Mouse (Mus musculus): ENCODE measurements around the gene Stoml3.
A peak's percentile ranks its signal among the peaks of the same experiment; 100 is the strongest.

Gene Stoml3

GRCm38 (mm10) chr3:53488353-53488752 is at the start of gene Stoml3:
Stoml3 (plus strand) TSS chr3:53488653.
- DNase-seq (ENCODE audit: low read depth, low spot score): no peak

DNA sequence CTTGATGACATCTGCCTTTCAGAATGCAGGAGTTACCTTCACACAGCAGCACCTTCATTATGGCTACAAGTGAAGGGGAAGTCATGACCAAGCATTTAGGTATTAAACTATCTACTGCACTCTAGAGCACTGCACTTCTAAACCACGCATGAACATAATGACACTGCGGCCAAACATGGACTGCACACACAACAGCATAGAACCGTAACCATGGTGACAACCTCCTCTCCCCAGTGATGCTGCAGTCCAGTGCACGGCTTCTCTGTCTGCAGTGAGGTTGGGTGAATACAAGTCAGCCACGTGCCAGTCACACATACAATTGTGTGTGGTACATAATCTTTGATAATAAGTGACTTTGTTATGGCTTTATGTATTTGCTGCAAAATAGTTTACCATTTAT is 42.9 kb upstream of the Stoml3 start:
- DNase-seq (ENCODE audit: low read depth, low spot score): no peak

DNA sequence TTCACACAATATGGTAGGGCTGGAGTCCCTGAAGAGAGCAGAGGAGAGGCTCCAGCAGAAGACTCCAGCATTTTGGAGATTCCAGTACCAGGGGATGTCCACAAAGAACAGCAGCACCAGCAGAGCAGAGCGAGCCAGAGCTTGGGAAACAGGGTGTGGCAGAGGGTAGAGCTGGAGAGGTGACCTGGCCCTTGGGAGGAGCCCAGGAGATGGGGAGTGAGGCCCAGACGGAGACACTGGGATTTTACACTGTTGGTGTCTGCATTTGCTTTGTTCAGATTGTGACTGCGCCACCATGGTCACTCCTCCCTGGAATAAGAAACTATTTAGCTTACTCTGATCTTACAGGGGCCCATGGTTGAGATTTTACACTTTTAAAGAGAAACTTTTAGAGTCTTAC is 41.7 kb upstream of the Stoml3 start:
- no peak for DNase-seq (ENCODE audit: low read depth, low spot score)

DNA sequence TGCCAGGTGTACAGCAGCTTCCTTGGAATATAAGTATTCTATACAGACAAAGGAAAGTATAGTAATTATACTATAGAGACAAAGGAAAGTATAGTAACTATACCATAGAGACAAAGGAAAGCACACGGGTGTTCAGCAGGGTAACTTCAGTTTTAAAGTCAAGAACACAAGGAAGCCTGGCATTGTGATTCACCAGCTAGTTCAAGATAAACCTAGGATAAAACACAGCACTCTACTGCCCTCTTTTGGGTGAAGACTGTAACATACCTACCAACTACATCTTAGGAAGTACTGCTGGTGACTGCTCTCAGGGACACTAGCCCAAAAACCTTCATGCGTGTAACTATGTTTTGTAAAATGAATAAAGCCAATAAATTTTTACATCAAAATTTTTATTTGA is 40.2 kb upstream of the Stoml3 start:
- peak; percentile 68 for DNase-seq (ENCODE audit: low read depth, low spot score)

GRCm38 (mm10) chr3:53450666-53451065 is 37.8 kb upstream of the Stoml3 start:
- DNase-seq (ENCODE audit: low read depth, low spot score): no peak

GRCm38 (mm10) chr3:53452351-53452750 is 36.1 kb upstream of the Stoml3 start:
- DNase-seq (ENCODE audit: low read depth, low spot score): no peak

- no peak for DNase-seq (ENCODE audit: low read depth, low spot score)
Observed at GRCm38 (mm10) chr3:53453346-53453745, 35.1 kb upstream of the Stoml3 start.

GRCm38 (mm10) chr3:53454005-53454404 is 34.4 kb upstream of the Stoml3 start:
- DNase-seq (ENCODE audit: low read depth, low spot score): no peak

DNA sequence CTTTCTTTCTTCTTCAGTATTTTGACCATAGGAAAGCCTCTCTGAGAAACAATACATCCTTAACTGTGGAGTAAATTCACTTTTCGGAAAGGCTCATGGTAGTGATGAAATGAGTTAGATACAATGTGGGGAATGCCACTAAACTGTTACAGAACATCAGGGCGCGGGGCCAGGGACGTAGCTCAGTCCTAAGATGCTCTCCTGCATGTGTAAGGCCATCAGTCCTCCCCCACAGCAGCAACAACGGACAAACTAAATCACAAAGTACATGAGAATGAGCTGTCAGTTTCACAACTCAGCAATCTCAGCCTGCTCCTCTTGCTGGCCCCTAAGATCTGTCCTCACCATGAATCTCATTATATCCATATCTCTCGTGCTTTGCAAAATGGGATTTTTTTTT is 33.9 kb upstream of the Stoml3 start:
- DNase-seq (ENCODE audit: low read depth, low spot score): no peak

- no peak for DNase-seq (ENCODE audit: low read depth, low spot score)
Observed at GRCm38 (mm10) chr3:53454984-53455383, 33.5 kb upstream of the Stoml3 start.

- no peak for DNase-seq (ENCODE audit: low read depth, low spot score)
Observed at GRCm38 (mm10) chr3:53457750-53458149, 30.7 kb upstream of the Stoml3 start.

DNA sequence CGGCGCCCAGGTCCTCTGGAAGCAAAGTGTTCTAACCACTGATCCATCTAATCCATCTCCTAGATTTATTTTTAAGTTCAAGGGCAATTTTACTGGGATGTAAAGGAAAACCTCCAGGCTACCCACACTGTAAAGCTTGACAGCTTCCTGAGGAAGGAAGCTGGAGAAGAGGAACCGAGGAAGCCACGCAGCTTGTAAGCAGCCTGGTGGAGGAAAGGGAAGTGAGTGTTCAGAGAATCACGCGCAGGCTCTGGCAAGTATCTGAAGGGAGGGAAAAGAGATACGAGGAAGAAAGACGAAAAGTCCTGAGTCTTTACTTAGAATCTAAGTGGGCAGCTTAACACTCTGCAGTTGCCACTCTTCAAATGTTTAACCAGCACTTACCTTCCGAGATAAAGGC is 28.3 kb upstream of the Stoml3 start:
- DNase-seq (ENCODE audit: low read depth, low spot score): no peak

DNA sequence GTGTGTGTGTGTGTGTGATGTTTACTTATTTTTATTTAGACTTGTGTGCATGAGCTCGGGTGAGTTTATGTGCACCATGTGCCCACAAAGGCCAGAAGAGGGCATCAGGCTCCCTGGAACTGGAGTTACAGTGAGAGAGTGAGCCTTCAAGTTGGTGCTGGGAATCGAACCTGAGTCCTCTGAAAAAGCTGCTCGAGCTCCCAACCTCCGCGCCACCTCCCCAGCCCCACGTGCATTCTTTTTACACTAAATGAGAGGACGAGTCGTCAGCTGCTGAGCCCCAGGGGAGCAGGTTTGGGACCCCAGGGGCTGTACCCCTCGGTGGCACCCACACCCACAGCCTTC is 25.8 kb upstream of the Stoml3 start:
- DNase-seq (ENCODE audit: low read depth, low spot score): no peak

DNA sequence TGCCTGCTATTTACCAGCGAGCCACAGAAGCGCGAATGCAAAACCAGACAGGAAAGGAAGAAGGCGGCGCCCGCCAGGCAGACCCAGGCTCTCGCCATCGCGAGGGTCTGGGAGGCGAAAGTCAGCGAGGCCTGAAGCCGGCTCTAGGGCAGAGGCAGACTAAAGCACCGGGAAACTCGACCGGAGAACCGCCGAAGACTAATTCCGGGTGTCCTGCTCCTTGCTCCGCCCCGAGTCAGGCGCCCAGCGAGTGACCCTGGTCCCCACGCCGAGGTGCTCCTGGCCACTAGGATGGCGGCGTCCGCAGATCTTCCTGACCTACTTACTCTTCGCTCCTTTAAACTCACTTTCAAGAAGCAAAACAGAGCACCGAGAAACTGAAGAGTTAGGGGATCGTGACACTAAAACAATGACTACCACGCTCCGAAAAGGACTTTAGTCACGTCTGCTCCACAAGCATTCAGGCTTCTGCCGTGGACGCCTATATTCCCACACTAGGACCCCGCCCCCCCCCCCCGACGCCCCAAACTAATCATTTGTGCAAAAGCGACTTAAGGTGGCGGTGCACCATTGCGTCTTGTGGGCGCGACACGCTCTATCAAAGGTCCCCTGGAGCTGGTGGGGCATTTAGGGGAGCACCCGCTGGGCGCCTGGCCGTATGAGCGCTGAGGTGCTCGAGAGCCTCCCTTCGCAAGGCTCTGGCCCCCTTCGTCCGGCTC is 25.2 kb upstream of the Stoml3 start, which contains the start of the genes Nhlrc3 and Proser1:
Nhlrc3 (minus strand) TSS at position 287 of the 719 bp plus-strand sequence.
Proser1 (plus strand) TSS at position 621 of the 719 bp plus-strand sequence.
- DNase-seq (ENCODE audit: low read depth, low spot score): peak; percentile 97

DNA sequence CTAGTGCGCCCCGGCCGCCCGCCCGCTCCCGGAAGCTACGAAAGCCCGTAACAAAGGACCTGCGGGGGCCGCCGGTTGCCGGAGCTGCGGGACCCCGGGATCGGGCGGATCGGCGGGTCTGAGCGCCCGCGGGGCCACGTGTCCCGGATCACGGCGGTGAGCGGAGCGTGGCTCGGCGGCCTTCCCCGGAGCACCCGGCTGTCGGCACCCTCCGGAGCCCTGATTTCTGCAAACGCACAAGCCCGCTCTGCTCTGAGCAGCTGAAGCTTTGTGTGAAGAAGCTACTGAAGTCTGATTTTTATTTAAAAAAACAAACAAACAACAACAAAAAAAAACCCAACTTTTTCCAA is 24.7 kb upstream of the Stoml3 start:
- no peak for DNase-seq (ENCODE audit: low read depth, low spot score)

DNA sequence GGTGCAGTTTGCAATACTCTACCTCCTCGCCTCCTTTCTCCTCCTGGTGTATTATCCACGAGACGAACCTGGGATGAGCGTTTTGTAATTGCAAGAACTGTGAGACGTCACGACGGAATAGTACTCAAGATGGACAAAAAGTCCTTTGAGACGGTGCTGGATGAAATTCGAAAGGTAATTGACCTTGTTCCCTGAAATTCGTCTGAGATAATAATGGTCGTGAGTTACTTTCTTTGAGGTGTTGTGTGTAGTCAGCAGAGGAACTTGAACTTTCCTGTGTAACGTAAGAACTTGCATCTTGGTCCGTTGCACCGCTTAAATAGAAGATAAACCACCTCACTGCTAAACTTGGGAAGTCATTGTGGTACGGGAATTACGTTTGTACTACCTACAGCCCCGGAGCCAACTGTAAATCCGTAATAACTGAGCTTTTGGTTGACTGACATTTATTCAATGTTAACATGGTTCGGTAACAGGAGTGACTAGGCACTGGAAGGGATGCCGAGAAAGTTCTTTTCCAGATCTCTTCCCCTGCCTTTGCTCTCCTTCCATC is 24.2 kb upstream of the Stoml3 start:
- DNase-seq (ENCODE audit: low read depth, low spot score): peak; percentile 62

- no peak for DNase-seq (ENCODE audit: low read depth, low spot score)
Observed at GRCm38 (mm10) chr3:53465330-53465729, 23.1 kb upstream of the Stoml3 start.

- peak; percentile 57 for DNase-seq (ENCODE audit: low read depth, low spot score)
Observed at GRCm38 (mm10) chr3:53466481-53466880, 22.0 kb upstream of the Stoml3 start.

- no peak for DNase-seq (ENCODE audit: low read depth, low spot score)
Observed at GRCm38 (mm10) chr3:53467356-53467755, 21.1 kb upstream of the Stoml3 start.

DNA sequence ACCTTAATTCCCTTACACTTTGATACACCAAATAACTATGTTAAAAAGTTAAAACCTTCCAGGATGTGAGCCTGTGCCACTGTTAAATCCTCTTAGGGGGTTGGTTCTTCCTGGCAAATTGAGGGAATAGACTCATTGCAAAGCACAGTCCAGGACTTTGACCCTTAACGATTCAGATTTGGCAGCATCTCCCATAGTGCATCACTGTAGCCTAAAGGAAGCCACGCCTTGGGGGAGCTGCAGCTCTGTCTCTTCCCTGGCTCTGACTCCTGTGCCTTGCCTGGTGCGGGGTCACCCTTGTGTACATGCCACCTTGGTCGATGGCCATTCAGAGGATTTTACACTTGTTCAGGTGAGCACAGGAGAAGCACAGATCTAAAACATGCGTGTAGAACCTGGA is 18.8 kb upstream of the Stoml3 start:
- DNase-seq (ENCODE audit: low read depth, low spot score): no peak

GRCm38 (mm10) chr3:53472061-53472460 is 16.4 kb upstream of the Stoml3 start:
- DNase-seq (ENCODE audit: low read depth, low spot score): no peak

DNA sequence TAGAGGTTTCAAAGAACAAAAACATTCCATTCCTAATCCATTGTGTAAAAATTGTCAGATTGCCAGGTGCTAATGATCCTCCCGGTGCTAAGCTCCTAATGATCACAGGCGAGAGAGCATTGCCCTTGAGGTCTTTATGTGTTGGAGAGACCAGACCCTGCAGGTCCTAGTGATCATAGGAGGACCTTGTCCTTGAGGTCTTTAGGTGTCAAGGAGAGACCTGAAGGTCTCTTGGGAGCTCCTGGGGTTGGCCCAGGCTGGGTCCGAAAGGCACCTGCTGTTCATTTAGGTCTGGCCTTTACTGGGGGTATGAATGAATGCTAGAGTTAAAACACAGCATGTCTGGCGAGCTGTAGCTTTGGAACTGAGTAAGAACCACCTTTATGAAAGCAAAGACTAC is 14.3 kb upstream of the Stoml3 start:
- DNase-seq (ENCODE audit: low read depth, low spot score): no peak

GRCm38 (mm10) chr3:53475889-53476288 is 12.6 kb upstream of the Stoml3 start:
- peak; percentile 18 for DNase-seq (ENCODE audit: low read depth, low spot score)

- no peak for DNase-seq (ENCODE audit: low read depth, low spot score)
Observed at GRCm38 (mm10) chr3:53477468-53477867, 11.0 kb upstream of the Stoml3 start.

Data from A20 (cell line).